Mouse (Mus musculus) lung, postnatal 0 days (tissue): ENCODE results near the gene Ddx17. TPM values are rescaled to one million over a fixed set of nuclear protein-coding genes. Genes with fewer than 3 reads are reported as not detected.

ENCODE experiments used
- ATAC-seq: fragments of 200-750 bp; cut with Nextera tagmentation; 2 replicates; pipeline ENCODE4 v1.8.0; 2017; ENCODE audit warnings: moderate library complexity
- DNase-seq: peaks from one replicate; pipeline ENCODE4 v3.0.0-alpha.2; 2016; ENCODE audit warnings: low spot score
- H3K27ac ChIP-seq: fragments of 300-500 bp; sonication (generic); 2 replicates; pipeline ENCODE4 v1.5.1; 2014; ENCODE audit warnings: antibody characterized with exemption, mild to moderate bottlenecking, low read length, mixed read lengths
- H3K27me3 ChIP-seq: fragments of 300-500 bp; sonication (generic); replicated peaks from 2 replicates; pipeline ENCODE4 v1.6.1; 2014; ENCODE audit warnings: low read length, mixed read lengths; ENCODE audit not compliant: insufficient read depth
- H3K36me3 ChIP-seq: fragments of 300-500 bp; sonication (generic); 2 replicates; pipeline ENCODE4 v1.6.1; 2014; ENCODE audit warnings: low read length, mixed read lengths; ENCODE audit not compliant: insufficient read depth
- H3K4me1 ChIP-seq: fragments of 300-500 bp; sonication (generic); 2 replicates; pipeline ENCODE4 v1.6.1; 2014; ENCODE audit warnings: antibody characterized with exemption, low read depth, low read length, mixed read lengths; ENCODE audit not compliant: insufficient read depth
- H3K4me2 ChIP-seq: fragments of 300-500 bp; sonication (generic); replicated peaks from 2 replicates; pipeline ENCODE4 v1.6.1; 2014; ENCODE audit warnings: low read depth, mild to moderate bottlenecking, low read length, moderate library complexity, mixed read lengths
- H3K4me3 ChIP-seq: fragments of 300-500 bp; sonication (generic); 2 replicates; pipeline ENCODE4 v1.5.1; 2014; ENCODE audit warnings: low read depth, low read length
- H3K9ac ChIP-seq: fragments of 300-500 bp; sonication (generic); replicated peaks from 2 replicates; pipeline ENCODE4 v1.6.1; 2014; ENCODE audit warnings: low read depth, mild to moderate bottlenecking
- H3K9me3 ChIP-seq: fragments of 300-500 bp; sonication (generic); 2 replicates; pipeline ENCODE4 v1.6.1; 2016; ENCODE audit warnings: low read length, mixed read lengths
- CTCF ChIP-seq: IDR thresholded peaks from 2 replicates; pipeline ENCODE4 v1.5.1; 2016; ENCODE audit warnings: antibody characterized with exemption, mild to moderate bottlenecking
- EP300 ChIP-seq: IDR thresholded peaks from 2 replicates; pipeline ENCODE4 v1.6.1; 2016; ENCODE audit warnings: antibody characterized with exemption, mild to moderate bottlenecking, control low read depth
- WGBS: fragments of 180-500 bp; shearing (Covaris S2); extraction: QIAGEN DNeasy Blood & Tissue Kit; methylation state at CpG from one replicate; pipeline ENCODE4 v1.1.7; 2014; 5-methylcytosine and 5-hydroxymethylcytosine counted together
- microRNA-seq: library from miRNA; unstranded; fragments of <30 nt; microRNA quantifications from one replicate; pipeline ENCODE4, GENCODE M21; 2016
- polyA plus RNA-seq: library from polyadenylated mRNA; unstranded; fragments of >200 nt; fragmentation: Nextera tagmentation; extraction: Ambion mirVana; gene quantifications from 2 replicates; pipeline ENCODE4 v1.2.1, GENCODE M21; 2015

Gene Ddx17
- polyA plus RNA-seq, 1 experiment from 2014 or later = 28.3 TPM

DNA sequence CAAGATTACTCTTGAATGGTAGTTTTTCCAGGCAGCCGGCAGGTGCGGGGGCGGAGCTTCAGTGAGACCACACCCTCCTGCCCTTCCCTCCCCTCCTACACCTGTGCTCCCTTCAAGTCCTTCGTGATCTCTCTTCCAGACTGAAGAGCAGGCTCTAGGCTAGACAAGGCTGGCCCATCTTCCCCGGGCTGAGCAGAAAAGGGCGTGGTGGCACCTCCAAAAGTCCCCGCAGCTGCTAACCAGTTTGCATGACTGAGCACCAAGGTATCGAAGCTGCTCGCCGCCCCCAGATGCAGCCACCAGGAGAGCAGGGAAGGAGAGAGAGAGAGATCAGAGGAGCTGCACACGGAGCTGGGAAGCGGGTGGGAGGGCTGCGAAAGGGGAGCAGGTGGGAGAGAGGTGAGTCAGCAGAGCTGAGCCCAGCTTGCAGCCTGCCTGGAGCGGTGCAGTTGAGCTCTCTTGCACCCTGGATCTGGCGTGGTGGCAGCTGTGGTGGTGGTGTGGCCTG is 65.3 kb downstream of the Ddx17 start:
- no peak overlapping the region for H3K4me2 ChIP-seq
- no peak for TF ChIP-seq CTCF
- no peak for TF ChIP-seq EP300
- 12% methylated on average over 15 of the region's 15 CpGs for WGBS
- H3K9ac ChIP-seq = no peak overlapping the region
- no peak overlapping the region for H3K4me3 ChIP-seq
- H3K9me3 ChIP-seq = no peaks in the 10 kb centered on the region
- peak; percentile 58 for DNase-seq
- H3K4me1 ChIP-seq = no peaks in the 10 kb centered on the region
- peak; percentile 43; the same call in 1 of the 2 replicates for ATAC-seq
- no peaks in the 10 kb centered on the region for H3K36me3 ChIP-seq
- H3K27ac ChIP-seq = no peak overlapping the region
- H3K27me3 ChIP-seq = 0 out of 2 replicates have a peak, but pooled peaks cover 5% of the 10 kb centered on the region

Small RNAs within 50 kb of the gene (microRNA-seq; reads per million reads assigned to microRNA genes)
- not detected for gene Gm27903

Other genes starting within 250 kb of the Ddx17 start
- 11.8 and 13.7 TPM in 2 replicates for gene Pla2g6, start 218.4 kb downstream of the Ddx17 start, polyA plus RNA-seq
- gene Maff, start 200.1 kb downstream of the Ddx17 start, polyA plus RNA-seq = 10.6 and 10.8 TPM in 2 replicates
- 55.3 and 56.7 TPM in 2 replicates for gene Tmem184b, start 143.2 kb downstream of the Ddx17 start, polyA plus RNA-seq
- 67.2 and 72.4 TPM in 2 replicates for gene Csnk1e, start 91.2 kb downstream of the Ddx17 start, polyA plus RNA-seq
- gene Kcnj4, start 41.5 kb downstream of the Ddx17 start, polyA plus RNA-seq = not detected in 2 replicates
- gene Kdelr3, start 30.3 kb downstream of the Ddx17 start, polyA plus RNA-seq = 54.3 and 64.5 TPM in 2 replicates
- 0.90 and 1.2 TPM in 2 replicates for gene Dmc1, start 58.4 kb upstream of the Ddx17 start, polyA plus RNA-seq
- 1.2 and 1.3 TPM in 2 replicates for gene Fam227a, start 112.2 kb upstream of the Ddx17 start, polyA plus RNA-seq
- 43.5 and 45.3 TPM in 2 replicates for gene Cby1, start 112.5 kb upstream of the Ddx17 start, polyA plus RNA-seq
- 167 and 168 TPM in 2 replicates for gene Tomm22, start 124.1 kb upstream of the Ddx17 start, polyA plus RNA-seq
- gene Josd1, start 141.2 kb upstream of the Ddx17 start, polyA plus RNA-seq = 12.7 and 13.9 TPM in 2 replicates
- gene Gtpbp1, start 144.1 kb upstream of the Ddx17 start, polyA plus RNA-seq = 16.9 and 17.9 TPM in 2 replicates
- 4.5 and 5.1 TPM in 2 replicates for gene Sun2, start 195.8 kb upstream of the Ddx17 start, polyA plus RNA-seq
- 49.5 and 52.4 TPM in 2 replicates for gene Dnal4, start 231.1 kb upstream of the Ddx17 start, polyA plus RNA-seq